Mouse (Mus musculus): Measurements from ENCODE around the gene Gm18596.
"Not testable (repeated sequence)": the region's sequence is repeated elsewhere in the genome, so short reads cannot be mapped to it uniquely, and the experiment has no call there.

Gene Gm18596

DNA sequence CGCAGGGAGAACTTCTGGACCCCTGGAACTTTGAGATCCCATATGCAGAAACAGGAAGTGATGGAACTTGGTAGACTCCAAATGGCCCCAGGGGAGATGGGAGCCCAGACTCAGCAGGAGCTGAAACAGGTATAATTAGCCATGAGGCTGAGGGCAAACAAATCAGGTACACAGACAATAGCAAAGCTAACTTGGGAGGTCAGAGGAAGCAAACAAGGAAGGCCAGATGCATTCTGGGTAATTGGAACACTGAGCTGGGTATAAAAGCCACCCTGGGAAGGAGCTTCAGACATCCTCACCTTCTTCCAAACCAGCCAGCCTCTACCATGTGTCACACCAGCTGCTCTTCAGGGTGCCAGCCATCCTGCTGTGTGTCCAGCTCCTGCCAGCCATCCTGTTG lies 22.1 kb downstream of the Gm18596 start, which contains the start of gene Krtap12-1:
Gene Krtap12-1, plus strand, starts transcription at position 301 of the 400 bp plus-strand sequence.
- POLR2A ChIA-PET = not testable (repeated sequence)
- CTCF ChIA-PET = interaction anchor here in 2 of 4 experiments (0.6 to 0.8 kb wide), 2 partner anchors 9 to 104 kb away, joined by 3 to 4 read pairs; no protein-coding TSS in a partner anchor

- CTCF ChIA-PET = interaction anchor here in 2 of 4 experiments (0.6 to 0.7 kb wide), 2 partner anchors 198 to 449 kb away, joined by 3 to 8 read pairs; no protein-coding TSS in a partner anchor
These were observed 26.9 kb downstream of the Gm18596 start, which contains the start of gene Gm10142 for GRCm38 (mm10) chr10:77715507-77715906. Gm10142 (plus strand) TSS chr10:77715807.

GRCm38 (mm10) chr10:77713734-77714133 lies 28.7 kb downstream of the Gm18596 start:
- CTCF ChIA-PET = no interaction called here
- POLR2A ChIA-PET = no interaction called here

More at GRCm38 (mm10) chr10:77715507-77715906, 26.9 kb downstream of the Gm18596 start, which contains the start of gene Gm10142:
- POLR2A ChIA-PET = no interaction called here

DNA sequence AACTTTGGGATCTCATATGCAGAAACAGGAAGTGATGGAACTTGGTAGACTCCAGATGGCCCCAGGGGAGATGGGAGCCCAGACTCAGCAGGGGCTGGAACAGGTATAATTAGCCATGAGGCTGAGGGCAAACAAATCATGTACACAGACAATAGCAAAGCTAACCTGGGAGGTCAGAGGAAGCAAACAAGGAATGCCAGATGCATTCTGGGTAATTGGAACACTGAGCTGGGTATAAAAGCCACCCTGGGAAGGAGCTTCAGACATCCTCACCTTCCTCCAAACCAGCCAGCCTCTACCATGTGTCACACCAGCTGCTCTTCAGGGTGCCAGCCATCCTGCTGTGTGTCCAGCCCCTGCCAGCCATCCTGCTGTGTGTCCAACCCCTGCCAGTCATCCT lies 31.3 kb downstream of the Gm18596 start, which contains the start of gene Gm10024:
Gene Gm10024, plus strand, starts transcription at position 301 of the 400 bp plus-strand sequence.
- POLR2A ChIA-PET = not testable (repeated sequence)

GRCm38 (mm10) chr10:77709831-77710230 lies 32.6 kb downstream of the Gm18596 start:
- CTCF ChIA-PET = interaction anchor here in 2 of 4 experiments (0.7 kb wide), 2 partner anchors 10 to 269 kb away, joined by 3 to 4 read pairs; no protein-coding TSS in a partner anchor

More for the DNA sequence above, 31.3 kb downstream of the Gm18596 start, which contains the start of gene Gm10024:
- CTCF ChIA-PET = not testable (repeated sequence)

DNA sequence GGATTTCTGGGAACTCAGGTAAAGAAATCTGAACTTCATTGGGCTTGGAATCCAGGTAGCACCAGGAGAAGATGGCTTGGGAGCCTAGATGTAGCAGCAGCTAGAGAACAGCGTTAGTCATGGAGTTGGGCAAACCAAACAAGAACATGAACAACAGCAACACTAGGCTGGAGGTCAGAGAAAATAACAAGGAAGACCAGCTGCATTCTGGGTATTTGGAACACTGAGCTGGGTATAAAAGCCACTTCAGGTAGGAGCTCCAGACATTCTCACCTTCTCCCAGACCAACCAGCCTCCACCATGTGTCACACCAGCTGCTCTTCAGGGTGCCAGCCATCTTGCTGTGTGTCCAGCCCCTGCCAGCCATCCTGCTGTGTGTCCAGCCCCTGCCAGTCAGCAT lies 36.1 kb downstream of the Gm18596 start, which contains the start of gene Gm10272:
Gene Gm10272, plus strand, starts transcription at position 301 of the 400 bp plus-strand sequence.
- ChIA-PET CTCF (interaction anchor here in 1 of 4 experiments (0.6 kb wide), 1 partner anchor 163 kb away, joined by 5 read pairs; no protein-coding TSS in a partner anchor), POLR2A (no interaction called here)

More at GRCm38 (mm10) chr10:77709831-77710230, 32.6 kb downstream of the Gm18596 start:
- POLR2A ChIA-PET = interaction anchor here in 2 of 4 experiments (0.7 kb wide), 4 partner anchors 19 to 294 kb away, joined by 3 to 6 read pairs (median 5); partner anchors contain the start of gene Gm19402 (in 1 of the 2)

DNA sequence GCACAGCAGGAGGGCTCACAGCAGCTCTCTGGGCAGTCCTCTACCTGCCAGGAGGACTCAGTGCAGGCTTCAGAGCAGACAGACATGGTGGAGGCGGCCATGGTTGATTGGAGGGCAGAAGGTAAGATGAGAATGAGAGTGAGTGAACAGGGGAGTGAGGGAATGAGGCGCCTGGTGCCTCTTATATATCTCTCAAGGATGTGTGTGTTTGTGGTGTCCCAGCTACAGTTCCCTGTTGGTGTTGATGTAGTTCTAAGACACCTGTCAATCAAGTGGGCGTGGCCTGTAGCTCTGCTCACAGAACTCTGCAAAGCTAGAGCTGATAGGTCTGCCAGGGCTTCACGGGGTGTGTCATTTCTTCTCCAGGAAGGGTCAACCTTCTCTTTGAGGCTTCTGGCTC lies 45.3 kb downstream of the Gm18596 start, which contains the start of gene Gm9508:
Gene Gm9508, minus strand, starts transcription at position 101 of the 400 bp plus-strand sequence.
- ChIA-PET POLR2A (interaction anchor here in 2 of 4 experiments (0.5 to 1.8 kb wide), 3 partner anchors 9 to 205 kb away, joined by 3 to 6 read pairs (median 4); partner anchors contain the start of gene Lrrc3 (in 1 of the 2)), CTCF (interaction anchor here in 3 of 4 experiments (0.6 to 1.1 kb wide), 4 partner anchors 28 to 185 kb away, joined by 3 to 5 read pairs (median 4); no protein-coding TSS in a partner anchor)

Data from embryonic stem cell, embryonic (primary cell).